Mouse (Mus musculus): ENCODE data around the gene Kmt2e. TPM values are rescaled to one million over a fixed set of nuclear protein-coding genes. Genes with fewer than 3 reads are reported as not detected.

Gene Kmt2e
- total RNA-seq, 2 experiments from 2014 or later, result 57.0 to 58.4 TPM

DNA sequence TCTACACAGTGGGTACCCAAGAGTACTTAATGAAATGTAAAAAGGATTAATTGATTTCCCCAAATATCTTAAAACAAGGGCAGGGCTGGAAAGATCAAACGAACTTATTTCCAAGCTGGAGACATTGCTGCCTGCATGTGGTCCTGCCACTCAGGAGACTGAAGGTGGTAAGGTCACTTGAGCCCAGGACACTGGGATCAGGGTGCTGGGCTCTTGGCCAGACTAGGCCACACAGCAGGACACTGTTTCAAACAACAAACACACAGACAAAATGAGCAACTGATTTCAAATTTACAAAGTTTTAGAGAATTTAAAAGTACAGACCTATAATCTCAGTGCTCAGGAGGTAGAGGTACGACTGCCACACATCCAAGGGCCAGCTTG, 23.5 kb upstream of the Kmt2e start:
- no peak for DNase-seq

DNA sequence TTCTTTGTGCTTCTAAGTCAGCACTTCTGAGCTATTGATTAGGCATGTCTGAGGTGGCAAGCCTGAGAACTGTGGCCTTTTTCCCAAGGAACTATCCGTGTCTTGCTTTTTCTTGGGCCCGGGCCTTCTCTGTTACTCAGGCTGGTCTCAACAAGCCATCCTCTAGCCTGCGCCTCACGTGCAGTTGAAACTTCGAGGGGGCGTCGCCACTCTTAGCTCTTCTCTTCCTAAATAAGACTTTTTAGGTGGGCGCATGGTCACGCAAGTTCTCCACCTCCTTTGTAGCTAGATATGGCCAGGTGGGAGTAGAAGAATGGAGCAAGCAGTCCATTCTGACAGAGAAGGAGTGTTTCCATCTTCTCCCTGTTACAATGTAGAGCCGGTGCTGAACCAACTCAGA, 22.6 kb upstream of the Kmt2e start:
- no peak for DNase-seq

DNA sequence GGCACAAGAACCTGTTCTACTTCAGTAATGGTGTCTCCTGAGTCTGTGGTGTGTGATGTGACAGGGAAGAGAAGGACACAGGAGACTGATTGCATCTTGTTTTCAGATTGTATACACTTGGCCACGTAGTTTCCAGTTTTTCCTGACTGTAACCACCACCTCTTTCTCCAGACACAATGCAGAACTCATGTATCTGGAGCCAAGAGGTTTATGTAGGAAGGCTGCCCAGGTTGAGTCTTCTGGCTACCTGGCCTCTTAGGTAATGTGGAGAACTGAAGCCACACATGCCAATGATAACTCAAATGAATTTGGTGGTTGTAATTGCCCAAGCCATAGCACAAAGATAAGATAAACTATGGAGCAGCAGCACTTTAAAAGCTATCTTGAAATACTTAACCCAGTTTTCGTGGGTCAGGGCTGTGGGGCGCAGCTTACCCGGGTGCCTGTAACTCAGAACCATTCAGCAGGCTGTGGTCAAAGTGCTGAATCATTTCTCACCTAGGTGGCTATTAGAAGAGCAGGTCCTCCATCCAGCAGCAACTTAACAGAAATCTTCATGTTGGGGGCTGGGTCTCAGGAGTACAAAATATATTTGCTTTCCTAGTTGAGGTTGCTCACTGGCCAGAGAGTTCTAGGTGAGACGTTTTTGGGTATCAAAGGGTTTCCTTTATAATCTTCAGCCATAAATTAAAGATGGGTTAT, 21.8 kb upstream of the Kmt2e start:
- DNase-seq, result no peak

DNA sequence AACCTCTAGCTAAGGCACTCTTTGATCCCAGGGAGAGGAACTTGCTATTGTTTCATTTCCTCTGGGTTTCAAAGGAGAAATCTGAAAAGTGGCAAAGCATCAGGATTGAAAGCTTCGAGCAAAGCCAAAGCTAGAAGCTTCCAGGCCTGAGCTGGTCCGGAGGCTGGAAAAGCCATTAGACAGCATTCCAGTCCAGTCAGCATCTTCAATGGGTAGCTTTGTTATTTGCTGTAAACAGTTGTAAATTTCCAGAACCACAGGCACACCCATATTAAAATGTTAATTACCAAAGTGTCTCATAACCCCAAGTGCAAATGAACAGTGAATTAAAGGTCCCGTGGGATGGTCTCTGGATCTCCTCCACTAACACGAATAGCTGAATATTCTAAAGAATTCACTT, 21.2 kb upstream of the Kmt2e start:
- DNase-seq, result no peak

DNA sequence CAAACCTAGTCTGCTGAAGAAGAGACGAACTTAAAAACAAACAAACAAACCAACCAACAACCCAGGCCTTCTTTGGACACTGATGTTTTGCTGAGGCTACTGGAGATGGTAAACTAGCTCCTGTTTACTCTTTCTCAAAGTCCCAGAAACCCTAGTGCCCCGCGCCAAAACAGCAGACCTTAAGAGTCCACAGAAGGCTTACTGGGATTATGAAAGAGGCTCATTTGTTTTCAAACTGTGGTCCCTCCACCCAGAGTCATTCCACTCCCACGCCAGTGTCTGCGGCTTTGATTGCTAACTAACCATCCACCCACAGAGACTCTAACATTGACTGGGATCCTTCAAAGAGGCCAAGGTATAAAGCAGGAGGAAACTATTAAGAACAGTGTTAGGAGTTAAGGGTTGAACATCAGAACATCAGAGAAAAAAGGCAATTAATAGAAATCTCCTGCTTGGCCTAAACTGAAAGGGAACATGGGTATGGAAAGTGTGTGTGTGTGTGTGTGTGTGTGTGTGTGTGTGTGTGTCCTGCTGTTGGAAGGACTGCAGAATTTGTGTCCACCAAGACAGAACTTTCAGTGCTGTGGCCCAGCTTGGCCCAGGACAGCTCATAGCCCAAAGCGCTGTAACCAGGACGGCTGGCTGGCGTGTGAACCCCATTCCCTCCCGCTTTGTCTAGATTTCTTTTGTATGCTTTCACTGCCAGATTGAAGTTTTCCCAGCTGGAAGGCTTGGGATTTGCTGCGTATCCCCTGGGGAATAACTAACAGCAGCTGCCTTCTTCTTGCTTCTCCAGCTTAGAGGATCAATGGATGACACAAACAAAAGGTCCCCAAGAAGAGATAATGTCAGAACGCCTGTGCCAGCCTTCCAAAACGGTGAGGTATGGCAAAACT, 20.4 kb upstream of the Kmt2e start:
- peak; percentile 64 for DNase-seq

DNA sequence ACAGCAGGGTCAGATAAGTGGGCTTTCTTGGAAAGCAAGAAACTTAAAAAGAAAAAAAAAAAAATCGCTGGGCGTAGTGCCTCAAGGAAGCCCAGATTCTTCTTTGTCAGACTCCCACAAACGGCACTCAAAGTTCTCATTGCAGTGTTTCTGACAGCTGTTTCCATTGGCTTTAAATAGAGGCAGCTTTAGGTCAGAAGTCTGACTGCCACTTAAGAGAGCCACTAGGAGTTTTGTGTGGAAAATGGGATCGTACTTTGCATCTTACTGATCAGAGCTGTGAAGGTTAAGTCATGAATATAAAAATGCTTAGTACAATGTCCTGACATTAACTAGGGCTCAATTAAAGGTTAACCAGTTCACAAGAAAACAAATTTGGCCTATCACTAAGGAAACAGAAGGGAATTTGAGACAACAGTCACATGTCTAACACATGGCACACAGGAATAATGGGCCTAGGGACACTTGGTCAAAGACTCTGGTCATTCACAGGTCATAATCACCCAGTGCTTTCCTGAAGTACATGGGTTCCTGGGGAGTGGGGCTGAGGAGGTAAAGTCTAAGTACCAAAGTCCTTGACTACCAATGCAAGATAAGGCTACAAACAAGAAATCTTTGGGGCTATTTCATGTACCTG, 19.6 kb upstream of the Kmt2e start:
- no peak for DNase-seq

DNA sequence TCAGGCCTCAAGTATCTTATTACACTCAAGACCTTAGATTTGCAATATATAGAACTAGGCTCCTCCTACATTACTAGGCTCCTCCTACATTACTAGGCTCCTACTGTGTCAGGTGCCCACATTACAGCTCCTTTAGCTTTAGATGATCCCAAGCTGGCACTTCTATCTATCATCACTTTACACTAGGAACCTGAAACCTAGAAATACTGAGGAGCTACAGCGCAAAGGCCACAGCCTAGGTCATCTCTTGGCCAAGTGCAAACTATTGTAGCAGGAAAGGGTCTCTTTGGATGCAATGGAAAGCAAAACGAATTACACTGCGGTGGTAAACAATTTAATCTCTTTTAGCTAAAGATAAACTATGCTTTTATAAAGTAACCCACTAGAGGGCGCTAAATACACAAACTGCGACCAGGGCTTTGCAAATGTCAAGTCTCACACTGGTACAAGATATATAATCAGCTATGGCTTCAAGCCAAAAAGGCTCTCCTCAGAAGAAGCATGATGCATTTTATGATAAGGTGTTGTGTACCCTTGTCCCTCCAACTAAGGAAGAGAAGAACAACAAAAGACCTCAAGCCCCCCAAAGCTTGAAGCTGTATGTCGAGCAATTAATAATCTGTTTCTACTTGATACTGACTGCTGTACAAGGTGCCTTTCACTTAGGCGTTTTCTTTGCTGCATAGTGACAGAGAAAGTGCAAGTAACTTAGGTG, 18.5 kb upstream of the Kmt2e start:
- DNase-seq, result no peak

DNA sequence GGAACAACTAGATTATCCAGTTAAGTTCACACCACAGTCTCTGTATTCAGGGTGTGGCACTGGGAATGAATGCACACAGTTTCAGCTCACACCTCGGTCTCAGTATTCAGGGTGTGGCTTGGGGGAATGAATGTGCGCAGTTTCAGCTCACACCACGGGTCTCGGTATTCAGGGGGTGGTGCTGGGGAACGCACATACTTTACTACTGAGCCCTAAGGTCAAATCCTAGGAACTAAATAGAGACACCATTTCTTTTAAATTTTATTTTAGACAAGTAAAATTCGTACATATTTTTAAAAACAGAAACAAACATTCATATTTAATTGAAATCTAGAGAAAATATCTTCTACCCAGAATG, 18.0 kb upstream of the Kmt2e start:
- no peak for DNase-seq

DNA sequence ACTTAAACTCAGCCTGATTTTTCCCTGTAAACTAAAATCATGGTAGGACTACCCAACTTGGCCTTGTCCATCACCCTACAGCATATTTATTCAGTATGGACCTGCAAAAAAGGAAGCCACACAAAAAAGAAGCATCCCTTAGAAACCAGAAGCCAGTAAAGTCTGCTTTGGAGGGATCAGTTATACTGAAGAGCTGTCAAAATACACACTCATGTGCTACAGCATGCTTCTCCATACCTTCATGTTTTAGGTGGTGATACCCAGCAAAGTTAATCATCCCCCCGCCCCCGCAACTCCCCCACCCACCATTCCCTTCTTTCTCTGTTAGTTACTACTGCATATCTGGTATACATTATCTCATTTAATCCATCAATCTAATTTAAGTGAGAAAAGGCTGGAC, 16.5 kb upstream of the Kmt2e start:
- no peak for DNase-seq

DNA sequence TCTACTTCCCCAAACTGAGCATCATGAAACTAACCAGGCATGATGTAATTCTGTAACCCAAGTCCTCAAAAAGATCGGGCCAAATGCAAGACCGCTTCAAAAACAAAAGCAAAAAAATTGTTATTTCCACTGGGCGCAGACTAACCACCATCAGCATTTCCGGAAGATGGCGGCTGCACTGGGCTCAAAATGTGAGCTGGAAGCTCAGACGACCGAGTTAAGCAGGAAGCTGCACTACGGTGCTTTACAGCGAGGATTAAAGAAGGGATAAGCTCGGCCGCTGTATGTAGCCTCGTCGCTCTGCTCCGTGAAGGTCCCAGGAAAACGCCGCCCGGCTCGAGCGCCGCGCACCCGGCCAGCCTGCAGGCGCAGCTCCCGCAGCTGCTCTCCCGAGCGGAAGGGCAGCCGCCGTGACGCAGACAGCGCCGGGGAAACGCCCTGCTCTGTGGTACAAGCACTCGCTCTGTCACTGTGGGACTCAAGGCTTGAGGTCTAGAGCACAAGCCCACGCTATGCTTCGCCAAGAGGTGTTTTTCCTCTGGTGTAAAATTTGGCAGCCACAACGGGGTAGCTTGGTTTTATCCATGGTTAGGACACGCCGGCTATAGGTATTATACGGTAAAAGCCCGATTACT, 16.0 kb upstream of the Kmt2e start:
- peak; percentile 90 for DNase-seq

DNA sequence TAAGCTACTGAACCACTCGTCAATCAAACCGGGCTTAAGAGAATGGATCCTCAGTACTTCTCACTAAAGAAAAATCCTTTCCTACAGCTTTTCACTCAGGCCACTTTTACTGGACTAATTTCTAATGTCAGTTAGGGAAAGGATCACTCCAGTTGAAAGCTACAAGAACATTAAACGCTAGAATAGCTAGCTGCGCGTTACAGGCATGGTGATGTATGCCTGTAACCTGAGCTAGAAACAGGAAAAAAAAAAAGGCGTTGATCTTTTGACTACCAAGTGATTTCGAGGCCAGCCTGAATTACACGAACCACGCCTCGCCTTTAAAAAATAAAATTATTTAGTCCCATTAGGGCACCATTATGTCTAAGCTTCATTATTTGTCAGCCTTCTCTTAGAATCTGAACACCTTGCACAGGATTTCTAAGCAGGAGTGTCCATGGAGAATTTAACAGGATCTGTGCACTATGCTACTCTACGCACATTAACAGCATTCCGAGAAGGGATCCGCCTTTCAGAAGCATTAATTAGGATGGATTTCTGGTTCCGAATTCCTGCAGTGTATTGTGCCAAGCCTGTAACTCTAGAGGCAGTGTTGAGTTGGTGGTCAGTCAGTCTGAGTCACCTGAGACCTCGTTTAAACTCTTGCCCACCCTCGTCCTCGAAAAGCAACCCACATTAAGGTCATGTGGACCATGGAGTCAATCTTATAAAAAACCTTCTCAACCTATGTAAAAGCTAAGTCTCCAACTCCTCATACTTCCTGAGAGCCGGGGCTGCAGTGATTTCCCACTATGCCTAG, 15.2 kb upstream of the Kmt2e start:
- DNase-seq, result no peak

DNA sequence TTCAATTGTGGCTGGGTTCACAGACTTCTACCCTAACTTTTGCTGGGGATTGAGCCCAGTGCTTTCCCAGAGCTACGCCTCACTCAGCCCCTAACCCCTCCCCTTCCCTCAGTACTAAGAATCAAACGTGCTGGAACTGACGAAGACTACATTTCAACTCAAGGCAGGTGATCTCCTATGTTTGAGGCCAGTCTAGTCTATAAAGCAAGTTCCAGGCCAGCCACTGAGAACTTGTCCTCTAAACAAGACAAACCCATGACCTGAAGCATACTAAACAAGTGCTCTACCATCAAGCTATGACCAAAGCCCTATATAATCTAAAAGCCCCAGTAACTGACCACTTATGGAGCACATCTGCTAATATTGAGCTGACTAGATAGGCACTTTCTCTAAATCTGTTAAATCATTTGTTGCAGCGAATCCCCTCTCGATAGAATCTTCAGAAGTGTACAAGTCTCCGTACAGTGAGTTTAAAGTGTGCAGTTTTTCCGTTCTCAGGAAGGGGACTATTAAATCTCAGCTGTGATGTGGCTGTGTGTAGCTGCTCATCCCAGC, 14.5 kb upstream of the Kmt2e start:
- no peak for DNase-seq

DNA sequence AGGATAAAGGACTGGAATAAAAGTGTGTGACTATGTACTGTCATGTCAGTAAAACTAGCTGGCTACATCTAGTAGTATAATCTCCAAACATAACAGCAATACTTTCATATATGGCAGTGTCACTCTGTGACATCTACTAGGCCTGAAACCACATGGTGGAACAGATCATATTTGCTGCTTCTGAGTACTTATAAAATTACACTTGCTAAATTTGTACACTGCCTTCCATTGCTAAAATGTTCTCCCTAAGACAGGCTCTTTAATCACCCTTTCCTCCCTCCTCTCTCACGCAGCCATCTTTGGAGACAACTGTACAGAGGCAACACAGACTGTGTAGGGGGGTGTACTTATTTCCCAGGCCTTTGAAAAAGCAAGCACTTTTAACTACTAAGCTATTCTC, 13.8 kb upstream of the Kmt2e start:
- DNase-seq, result no peak

DNA sequence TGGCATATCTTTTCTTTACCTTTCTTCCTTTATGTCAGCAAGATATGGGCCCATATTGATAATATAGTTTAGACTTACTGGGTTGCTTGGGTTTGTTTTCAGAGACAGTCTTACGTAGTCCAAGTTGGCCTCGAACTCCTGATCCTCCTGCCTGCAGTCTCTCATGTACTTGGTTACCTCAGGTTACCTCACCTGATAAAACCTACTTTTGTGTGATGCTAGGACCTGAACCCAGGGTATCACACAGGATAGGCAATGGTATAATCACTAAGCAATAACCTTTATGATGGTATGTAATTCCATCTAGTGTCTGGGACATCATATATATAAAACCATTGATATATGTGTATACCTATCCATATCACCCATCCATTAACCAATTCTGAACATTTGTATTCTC, 12.8 kb upstream of the Kmt2e start:
- no peak for DNase-seq

DNA sequence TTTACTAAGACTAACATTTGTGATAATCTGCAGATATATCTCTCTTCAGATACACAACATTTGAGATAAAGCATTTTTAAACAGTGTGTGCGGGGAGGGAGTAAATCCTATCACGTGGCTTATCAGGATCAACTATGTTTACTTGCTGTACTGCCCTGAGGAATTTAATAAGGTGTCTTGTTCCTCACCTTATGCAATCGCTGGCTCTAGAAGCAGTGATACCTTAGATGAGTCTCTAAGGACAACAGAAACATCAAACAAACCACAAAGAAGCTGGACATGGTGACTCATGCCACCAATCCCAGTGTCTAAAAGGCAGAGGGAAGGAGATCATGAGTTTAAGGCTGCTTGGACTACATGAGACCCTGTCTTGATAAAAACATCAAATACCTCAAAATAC, 11.2 kb upstream of the Kmt2e start:
- DNase-seq, result no peak

DNA sequence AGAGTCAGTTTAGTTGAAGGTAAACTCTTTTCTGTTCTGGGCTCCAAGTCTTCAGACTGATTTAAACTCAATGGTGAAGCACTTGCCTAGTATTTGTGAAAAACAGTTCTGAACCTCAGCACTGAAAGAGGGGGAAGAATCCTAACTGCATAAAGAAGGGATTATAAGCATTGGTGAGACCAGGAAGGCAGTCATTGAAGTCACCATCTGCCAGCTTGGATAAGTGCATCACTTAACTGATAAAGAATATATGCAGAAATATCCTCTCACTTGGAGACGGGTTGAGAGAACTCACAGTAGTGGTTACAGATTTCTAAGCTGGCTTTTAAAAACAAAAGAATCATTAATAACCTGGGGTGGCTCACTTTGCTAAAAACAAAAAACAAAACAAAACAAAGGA, 6.7 kb upstream of the Kmt2e start:
- no peak for DNase-seq

DNA sequence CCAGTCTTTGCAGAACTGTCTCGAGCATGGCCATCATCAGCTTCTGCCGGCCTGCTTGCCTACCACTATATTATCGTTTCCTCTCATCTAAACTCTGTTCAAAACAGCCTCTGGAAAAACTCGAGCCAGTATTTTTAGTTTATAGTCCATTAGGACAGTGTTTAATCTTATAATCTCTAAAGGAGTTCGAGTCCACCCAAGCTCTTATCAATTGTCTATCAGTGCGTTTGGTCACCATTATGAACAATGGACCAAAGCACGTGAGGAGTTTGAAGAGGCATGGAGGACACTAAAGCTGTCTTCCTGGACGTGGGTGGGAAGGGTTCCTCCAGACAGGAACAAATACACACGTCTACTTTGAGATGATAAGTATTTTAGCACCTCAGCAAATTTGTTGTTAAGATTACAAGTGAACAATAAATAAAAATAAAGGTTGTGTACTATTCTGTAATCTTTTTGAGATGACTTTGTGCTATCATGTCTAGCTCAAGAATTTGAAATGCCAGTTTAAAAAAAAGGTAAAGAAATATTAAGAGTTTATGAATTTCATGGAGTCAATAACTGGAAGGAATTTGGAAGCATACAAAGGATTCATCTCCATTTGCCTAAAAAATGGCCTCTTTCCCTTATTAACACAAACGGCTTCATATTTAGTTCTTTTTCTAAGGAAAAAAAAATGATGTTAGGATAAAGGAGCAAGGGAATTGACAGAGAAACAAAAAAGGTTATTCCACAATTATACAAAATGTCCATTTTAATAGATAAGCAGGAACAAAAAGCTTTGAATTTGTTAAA, 3.0 kb upstream of the Kmt2e start:
- no peak for DNase-seq

DNA sequence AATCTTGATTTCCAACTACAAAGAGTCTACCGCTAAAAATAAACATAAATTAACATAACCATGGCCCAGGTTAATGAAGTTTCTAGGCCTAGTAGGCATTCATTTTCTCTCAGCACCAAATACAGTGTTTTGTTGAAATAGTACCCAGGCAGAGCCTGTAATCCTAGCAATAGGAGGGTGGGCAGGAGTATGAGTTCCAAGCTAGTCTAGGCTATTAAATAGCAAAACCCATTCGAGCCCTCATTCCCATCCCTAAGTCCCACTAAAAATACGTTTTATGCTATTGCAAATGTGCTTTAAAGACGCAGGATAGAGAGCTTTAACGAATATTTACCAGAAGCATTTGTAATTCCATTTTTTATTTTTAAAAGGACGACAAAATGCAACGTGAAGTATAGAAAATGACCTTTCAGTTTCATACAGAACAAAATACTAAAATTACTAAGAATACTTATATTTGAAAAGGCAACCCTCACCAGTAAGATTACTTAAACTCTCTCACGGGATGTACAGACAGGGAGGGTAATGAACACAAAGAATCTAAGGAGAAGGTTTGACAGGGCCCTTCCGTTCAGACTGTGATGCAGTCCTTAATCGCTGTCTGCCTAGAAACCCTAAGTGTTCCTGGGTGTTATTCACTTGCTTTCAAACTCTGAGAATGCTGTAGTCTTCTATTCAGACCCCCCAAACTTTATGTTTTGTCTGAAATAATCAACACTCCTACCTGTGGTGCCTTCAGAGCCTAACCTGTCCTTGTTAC, 2.1 kb upstream of the Kmt2e start:
- DNase-seq, result no peak
